Mouse (Mus musculus) hindbrain, embryonic 14.5 days (tissue): Measurements from ENCODE around the gene Rcan1. TPM values are rescaled to one million over a fixed set of nuclear protein-coding genes. Genes with fewer than 3 reads are reported as not detected.

Experiments
- ATAC-seq: fragments of 200-750 bp; cut with Nextera tagmentation; 2 replicates; pipeline ENCODE4 v1.8.0; 2017; ENCODE audit warnings: moderate number of reproducible peaks, mild to moderate bottlenecking, moderate TSS enrichment, moderate library complexity; ENCODE audit not compliant: low FRiP score
- DNase-seq: peaks from one replicate; pipeline ENCODE4 v3.0.0-alpha.2; 2015; ENCODE audit warnings: low spot score
- H3K27ac ChIP-seq: fragments of 300-500 bp; sonication (generic); 2 replicates; pipeline ENCODE4 v1.5.1; 2014; ENCODE audit warnings: mild to moderate bottlenecking, moderate library complexity
- H3K27me3 ChIP-seq: fragments of 300-500 bp; sonication (generic); 2 replicates; pipeline ENCODE4 v1.6.1; 2014; ENCODE audit warnings: mild to moderate bottlenecking, low read length, mixed read lengths; ENCODE audit not compliant: control insufficient read depth, insufficient read depth
- H3K36me3 ChIP-seq: fragments of 300-500 bp; sonication (generic); replicated peaks from 2 replicates; pipeline ENCODE4 v1.6.1; 2014; ENCODE audit not compliant: control insufficient read depth, insufficient read depth
- H3K4me1 ChIP-seq: fragments of 300-500 bp; sonication (generic); replicated peaks from 2 replicates; pipeline ENCODE4 v1.6.1; 2014; ENCODE audit warnings: antibody characterized with exemption, low read length, mixed read lengths; ENCODE audit not compliant: control insufficient read depth, insufficient read depth
- H3K4me2 ChIP-seq: fragments of 300-500 bp; sonication (generic); replicated peaks from 2 replicates; pipeline ENCODE4 v1.6.1; 2014; ENCODE audit warnings: mild to moderate bottlenecking, moderate library complexity
- H3K4me3 ChIP-seq: fragments of 300-500 bp; sonication (generic); replicated peaks from 2 replicates; pipeline ENCODE4 v1.5.1; 2014; ENCODE audit warnings: mild to moderate bottlenecking, low read length
- H3K9ac ChIP-seq: fragments of 300-500 bp; sonication (generic); 2 replicates; pipeline ENCODE4 v1.6.1; 2014
- H3K9me3 ChIP-seq: fragments of 300-500 bp; sonication (generic); 2 replicates; pipeline ENCODE4 v1.6.1; 2016; ENCODE audit warnings: low read length; ENCODE audit not compliant: control insufficient read depth
- WGBS: fragments of 180-500 bp; shearing (Covaris S2); extraction: QIAGEN DNeasy Blood & Tissue Kit; methylation state at CpG from one replicate; pipeline ENCODE4 v1.1.7; 2014; 5-methylcytosine and 5-hydroxymethylcytosine counted together
- polyA plus RNA-seq: library from polyadenylated mRNA; unstranded; fragments of >200 nt; fragmentation: Nextera tagmentation; extraction: Ambion mirVana; gene quantifications from 2 replicates; pipeline ENCODE4 v1.2.1, GENCODE M21; 2014

The Rcan1 gene
- polyA plus RNA-seq, 1 experiment from 2014 or later, result 76.8 TPM

- Histone ChIP-seq H3K27ac (no peak overlapping the region), H3K9me3 (no peaks in the 10 kb centered on the region), H3K4me1 (no peaks in the 10 kb centered on the region), H3K27me3 (peaks cover 42% of the 10 kb centered on the region), H3K9ac (no peak overlapping the region), H3K4me2 (no peak overlapping the region), H3K4me3 (no peak overlapping the region), H3K36me3 (no peaks in the 10 kb centered on the region)
- no peak for DNase-seq
- no peak for ATAC-seq
- WGBS, result 91% methylated on average over 8 of the region's 8 CpGs
These were observed 29.9 kb upstream of the Rcan1 start for GRCm38 (mm10) chr16:92500534-92500933.

- Histone ChIP-seq H3K27me3 (peaks cover 42% of the 10 kb centered on the region), H3K27ac (no peak overlapping the region), H3K36me3 (no peaks in the 10 kb centered on the region), H3K4me1 (no peaks in the 10 kb centered on the region), H3K9me3 (no peaks in the 10 kb centered on the region), H3K4me3 (peak overlapping the region; percentile 39), H3K9ac (no peak overlapping the region), H3K4me2 (peak overlapping the region; percentile 70)
- WGBS, result 18% methylated on average over 15 of the region's 15 CpGs
- no peak for DNase-seq
- no peak for ATAC-seq
These were observed 28.7 kb upstream of the Rcan1 start for GRCm38 (mm10) chr16:92499324-92499723.

DNA sequence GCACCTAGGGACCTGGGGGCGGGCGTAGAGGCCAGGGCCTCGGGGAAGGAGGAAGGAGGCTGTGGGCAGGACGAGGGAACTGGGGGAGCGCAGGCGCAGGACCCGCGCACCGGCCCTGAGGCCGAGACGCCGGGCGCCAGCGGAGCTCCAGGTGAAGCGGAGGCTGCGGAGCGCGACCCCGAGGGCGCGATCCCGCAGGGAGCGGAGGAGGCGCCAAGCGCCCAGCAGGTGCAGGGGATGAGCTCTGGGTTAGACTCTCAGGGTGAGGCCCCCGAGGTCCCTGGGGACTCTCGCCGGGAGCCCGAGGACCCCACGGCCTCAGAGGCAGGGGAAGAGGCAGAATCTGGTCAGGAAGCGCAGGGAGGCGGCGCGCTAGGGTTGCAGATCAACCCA, 27.9 kb upstream of the Rcan1 start:
- Histone ChIP-seq H3K4me2 (peak overlapping the region; percentile 70), H3K9ac (peak overlapping the region; percentile 53), H3K9me3 (no peaks in the 10 kb centered on the region), H3K27me3 (peaks cover 42% of the 10 kb centered on the region), H3K4me3 (peak overlapping the region; percentile 39), H3K36me3 (no peaks in the 10 kb centered on the region), H3K4me1 (no peaks in the 10 kb centered on the region), H3K27ac (no peak overlapping the region)
- DNase-seq (no peak), ATAC-seq (0 out of 2 replicates have a peak, but pooled peaks have one; percentile 4)
- 1% methylated on average over 32 of the region's 34 CpGs for WGBS

- Histone ChIP-seq H3K36me3 (no peaks in the 10 kb centered on the region), H3K27me3 (peaks cover 42% of the 10 kb centered on the region), H3K9me3 (no peaks in the 10 kb centered on the region), H3K4me2 (peak overlapping the region; percentile 70), H3K4me1 (no peaks in the 10 kb centered on the region), H3K27ac (no peak overlapping the region), H3K9ac (peak overlapping the region; percentile 53), H3K4me3 (peak overlapping the region; percentile 39)
- no peak for ATAC-seq
- WGBS, result 8% methylated on average over 25 of the region's 26 CpGs
- DNase-seq, result no peak
These were observed 27.4 kb upstream of the Rcan1 start for GRCm38 (mm10) chr16:92497851-92498588.

DNA sequence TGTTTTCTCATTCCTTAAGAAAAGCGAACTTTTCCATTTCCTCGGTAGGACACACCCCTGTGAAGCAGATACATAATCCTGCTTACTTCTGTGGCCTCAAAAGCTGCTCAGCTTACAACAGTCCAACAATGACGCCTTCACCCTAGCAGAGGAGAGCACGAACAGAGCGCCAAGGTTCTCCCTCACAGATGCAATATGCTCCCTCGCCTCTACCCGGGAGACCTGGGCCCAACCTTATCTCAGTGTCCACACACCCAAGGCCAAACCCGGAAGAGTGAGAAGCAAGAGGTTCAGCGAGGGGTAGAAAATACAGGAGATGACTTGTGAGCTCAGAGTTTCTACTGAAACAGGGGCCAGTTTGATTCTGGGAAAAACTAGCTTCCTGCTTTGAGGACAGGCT, 18.7 kb upstream of the Rcan1 start:
- Histone ChIP-seq H3K9ac (no peak overlapping the region), H3K27me3 (no peaks in the 10 kb centered on the region), H3K4me3 (no peak overlapping the region), H3K27ac (no peak overlapping the region), H3K4me2 (no peak overlapping the region), H3K36me3 (no peaks in the 10 kb centered on the region), H3K9me3 (no peaks in the 10 kb centered on the region), H3K4me1 (no peaks in the 10 kb centered on the region)
- DNase-seq, result no peak
- no peak for ATAC-seq
- 83% methylated on average over 9 of the region's 9 CpGs for WGBS

DNA sequence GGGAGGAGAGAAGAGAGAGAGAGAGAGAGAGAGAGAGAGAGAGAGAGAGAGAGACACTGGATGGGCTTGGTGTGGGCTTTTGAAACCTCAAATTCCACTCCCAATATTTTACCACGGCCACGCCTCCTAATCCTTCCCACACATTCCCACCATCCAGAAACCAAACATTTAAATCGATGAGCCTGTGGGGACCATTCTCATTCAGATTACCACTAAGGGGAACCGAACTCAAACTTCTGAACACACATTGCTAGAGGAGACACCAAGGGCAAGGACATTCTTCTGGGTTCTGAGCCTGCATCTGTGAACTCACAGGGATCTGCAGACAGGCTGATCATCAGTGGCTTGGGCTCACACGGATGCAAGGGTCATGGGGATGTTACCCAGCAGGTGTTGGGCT, 17.8 kb upstream of the Rcan1 start:
- Histone ChIP-seq H3K4me2 (no peak overlapping the region), H3K27ac (no peak overlapping the region), H3K36me3 (no peaks in the 10 kb centered on the region), H3K4me3 (no peak overlapping the region), H3K9ac (no peak overlapping the region), H3K4me1 (no peaks in the 10 kb centered on the region), H3K27me3 (no peaks in the 10 kb centered on the region), H3K9me3 (no peaks in the 10 kb centered on the region)
- no peak for ATAC-seq
- DNase-seq, result no peak
- WGBS, result 89% methylated on average over 5 of the region's 5 CpGs

DNA sequence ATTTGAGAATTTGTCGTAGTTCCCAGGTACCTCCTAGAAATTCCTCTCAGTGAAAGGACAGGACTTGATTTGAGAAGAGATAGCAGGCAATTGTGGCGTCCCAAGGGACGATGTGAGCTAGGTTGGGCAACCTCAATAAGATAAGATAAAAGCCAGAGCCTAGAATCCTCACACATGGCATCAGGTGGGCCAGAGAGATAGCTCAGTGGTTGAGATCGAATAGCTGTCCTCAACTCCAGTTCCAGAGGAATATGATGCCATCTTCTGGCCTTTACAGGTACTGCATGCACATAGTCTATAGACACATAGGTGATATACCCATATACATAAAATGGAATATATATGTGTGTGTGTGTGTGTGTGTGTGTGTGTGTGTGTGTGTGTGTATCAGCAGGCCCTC, 16.8 kb upstream of the Rcan1 start:
- no peak overlapping the region for H3K27ac ChIP-seq
- WGBS, result 58% methylated on average over 4 of the region's 4 CpGs
- H3K4me2 ChIP-seq, result no peak overlapping the region
- peak; percentile 52 for DNase-seq
- no peaks in the 10 kb centered on the region for H3K4me1 ChIP-seq
- no peaks in the 10 kb centered on the region for H3K27me3 ChIP-seq
- H3K9me3 ChIP-seq, result no peaks in the 10 kb centered on the region
- H3K9ac ChIP-seq, result no peak overlapping the region
- H3K36me3 ChIP-seq, result no peaks in the 10 kb centered on the region
- ATAC-seq, result no peak
- no peak overlapping the region for H3K4me3 ChIP-seq

DNA sequence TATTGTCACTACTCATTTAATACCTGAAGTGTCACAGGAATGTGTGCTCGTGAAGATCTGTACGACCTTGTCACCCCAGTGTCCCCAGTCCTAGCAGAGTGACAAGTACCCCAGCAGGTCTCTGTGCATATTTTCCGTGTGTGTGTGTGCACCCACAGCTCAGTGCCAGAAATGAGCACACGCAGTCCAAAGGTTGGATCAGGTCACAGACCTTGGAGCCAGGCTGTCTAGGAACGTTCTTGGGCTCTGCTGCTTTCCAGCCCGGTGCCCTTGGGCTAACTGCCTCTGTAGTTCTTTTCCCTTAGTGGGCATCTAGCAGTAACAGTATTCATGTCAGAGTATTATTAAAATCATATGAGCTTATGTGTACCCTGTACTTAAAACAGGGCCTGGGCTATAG, 16.4 kb upstream of the Rcan1 start:
- H3K9me3 ChIP-seq, result no peaks in the 10 kb centered on the region
- no peak for DNase-seq
- 88% methylated on average over 6 of the region's 6 CpGs for WGBS
- ATAC-seq, result no peak
- no peak overlapping the region for H3K9ac ChIP-seq
- H3K4me3 ChIP-seq, result no peak overlapping the region
- no peaks in the 10 kb centered on the region for H3K36me3 ChIP-seq
- no peak overlapping the region for H3K4me2 ChIP-seq
- H3K4me1 ChIP-seq, result no peaks in the 10 kb centered on the region
- no peaks in the 10 kb centered on the region for H3K27me3 ChIP-seq
- H3K27ac ChIP-seq, result no peak overlapping the region

- Histone ChIP-seq H3K4me3 (no peak within 1 kb of the TSS), H3K9me3 (no peaks in the 10 kb centered on the region), H3K36me3 (no peaks in the 10 kb centered on the region)
These were observed 14.8 kb upstream of the Rcan1 start, which contains the start of gene Clic6 for GRCm38 (mm10) chr16:92485436-92485835. Gene Clic6, plus strand, starts transcription at chr16:92485736.

More at GRCm38 (mm10) chr16:92485436-92485835, 14.8 kb upstream of the Rcan1 start, which contains the start of gene Clic6:
- 86% methylated on average over 5 of the region's 5 CpGs for WGBS
- DNase-seq, result no peak
- Histone ChIP-seq H3K4me1 (no peaks in the 10 kb centered on the region), H3K4me2 (no peak within 1 kb of the TSS), H3K27me3 (no peaks in the 10 kb centered on the region), H3K27ac (no peak within 1 kb of the TSS), H3K9ac (no peak within 1 kb of the TSS)
- no peak for ATAC-seq
